In the genomic region with DNA sequence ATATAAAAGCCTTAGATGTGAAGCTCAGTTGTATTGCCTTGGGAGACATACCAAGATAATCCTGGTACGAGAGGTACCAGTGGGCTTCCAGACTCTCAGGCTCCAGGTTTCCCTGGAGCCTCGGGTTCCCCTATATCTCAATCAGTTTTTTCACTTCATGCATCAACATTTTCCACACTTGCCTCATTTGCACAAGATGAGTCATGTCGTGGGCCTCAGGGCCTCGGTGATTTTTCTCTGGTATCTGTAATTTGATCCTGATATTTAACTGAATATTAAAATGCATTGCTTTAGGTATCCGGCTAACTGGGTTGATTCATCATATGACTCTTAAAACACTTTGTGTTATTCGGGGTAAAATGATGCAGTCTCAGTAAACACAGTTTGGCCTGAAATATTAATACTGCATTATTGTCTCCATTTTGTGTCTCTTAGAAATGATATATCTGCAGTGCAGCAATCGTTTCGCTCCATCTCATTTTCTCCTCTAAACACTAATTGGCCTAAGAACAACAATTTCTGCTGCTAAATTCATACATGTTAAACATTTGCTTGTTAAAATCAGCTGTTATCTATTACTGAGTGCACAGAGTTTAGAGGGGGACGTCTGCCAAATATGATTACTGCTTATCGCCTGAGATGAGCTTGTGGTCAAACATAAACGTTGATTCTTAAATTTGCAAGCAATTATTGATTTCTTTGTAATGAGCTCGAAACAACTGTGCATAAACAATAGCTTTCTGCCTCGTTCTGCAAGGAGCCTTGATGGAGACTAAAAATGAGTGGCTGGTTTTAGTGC, we compare ENCODE assay signal across 12 mouse cellular contexts. TPM values are rescaled to one million over a fixed set of nuclear protein-coding genes. Genes with fewer than 3 reads are reported as not detected.
DNase-seq lines count a peak whose midpoint lies in the region; ATAC-seq and TF ChIP-seq lines count a peak whose summit lies in the region.
"Had no signal": no experiment of that assay in that cellular context is flagged by ENCODE, and none has a peak within 500 bp of the region (broad histone marks: within the 10 kb centered on the region; RNA-seq: fewer than 3 reads in every experiment).

No protein-coding gene starts in this region.

- no peak for TF ChIP-seq CTCF in midbrain, postnatal 0 days (IDR thresholded peaks at IDR 0.05)

- H3K4me3 ChIP-seq in heart, embryonic 13.5 days: no peak overlapping the region
- no peak overlapping the region for H3K4me3 ChIP-seq in midbrain, embryonic 10.5 days
- no peak overlapping the region for H3K4me3 ChIP-seq in midbrain, postnatal 0 days (ENCODE audit: low read depth, low read length)
- no peak overlapping the region for H3K4me3 ChIP-seq in hindbrain, embryonic 14.5 days (replicated peaks; ENCODE audit: low read length)
- H3K4me3 ChIP-seq in midbrain, embryonic 16.5 days (ENCODE audit: low read depth, low read length): no peak overlapping the region

- no peak overlapping the region for H3K9ac ChIP-seq in heart, embryonic 13.5 days
- no peak overlapping the region for H3K9ac ChIP-seq in midbrain, postnatal 0 days (replicated peaks; ENCODE audit: low read length, poor library complexity, severe bottlenecking)
- no peak overlapping the region for H3K9ac ChIP-seq in hindbrain, embryonic 14.5 days
- H3K9ac ChIP-seq in midbrain, embryonic 16.5 days (ENCODE audit: low read depth, low read length): peak overlapping the region; percentile 11; the same call in 1 of the 2 replicates
- H3K9ac ChIP-seq: forebrain, postnatal 0 days had no signal

- H3K27me3 ChIP-seq in heart, embryonic 13.5 days (replicated peaks): no peaks in the 10 kb centered on the region
- H3K27me3 ChIP-seq in midbrain, embryonic 10.5 days (ENCODE audit: low read depth, poor library complexity, severe bottlenecking): no peaks in the 10 kb centered on the region
- H3K27me3 ChIP-seq in midbrain, postnatal 0 days (ENCODE audit: insufficient read depth, low read length): no peaks in the 10 kb centered on the region
- H3K27me3 ChIP-seq in hindbrain, embryonic 14.5 days (ENCODE audit: control insufficient read depth, insufficient read depth, low read length): no peaks in the 10 kb centered on the region
- no peaks in the 10 kb centered on the region for H3K27me3 ChIP-seq in midbrain, embryonic 16.5 days (ENCODE audit: control insufficient read depth, insufficient read depth, low read depth, low read length)

- no peak overlapping the region for H3K4me2 ChIP-seq in heart, embryonic 13.5 days
- H3K4me2 ChIP-seq in midbrain, postnatal 0 days (ENCODE audit: low read depth, low read length, poor library complexity, severe bottlenecking): no peak overlapping the region
- H3K4me2 ChIP-seq in hindbrain, embryonic 14.5 days (replicated peaks): no peak overlapping the region
- no peak overlapping the region for H3K4me2 ChIP-seq in midbrain, embryonic 16.5 days (ENCODE audit: low read length)

- peak overlapping the region; percentile 69 for H3K27ac ChIP-seq in heart, embryonic 13.5 days (replicated peaks)
- H3K27ac ChIP-seq in midbrain, embryonic 10.5 days (replicated peaks): peak overlapping the region; percentile 50
- no peak overlapping the region for H3K27ac ChIP-seq in midbrain, postnatal 0 days (ENCODE audit: low read depth, low read length)
- H3K27ac ChIP-seq in hindbrain, embryonic 14.5 days: peak overlapping the region; percentile 62
- H3K27ac ChIP-seq in midbrain, embryonic 16.5 days (ENCODE audit: low read length): peak overlapping the region; percentile 23; the same call in 1 of the 2 replicates

- DNase-seq in heart, adult 9 months (ENCODE audit: low spot score in 2 of 2): no peak
- no peak for DNase-seq in midbrain, embryonic 10.5 days (ENCODE audit: low spot score)
- DNase-seq in midbrain, postnatal 0 days (ENCODE audit: low spot score): no peak
- no peak for DNase-seq in hindbrain, embryonic 14.5 days (ENCODE audit: low spot score)
- no peak for DNase-seq in embryo, embryonic 9.5 days (ENCODE audit: extremely low spot score)
- no peak for DNase-seq in kidney, postnatal 10 days
- DNase-seq: forebrain, postnatal 0 days; heart, adult 11 months; kidney, postnatal 4 days had no signal

- no peaks in the 10 kb centered on the region for H3K36me3 ChIP-seq in heart, embryonic 13.5 days
- H3K36me3 ChIP-seq in midbrain, embryonic 10.5 days: no peaks in the 10 kb centered on the region
- H3K36me3 ChIP-seq in midbrain, postnatal 0 days (ENCODE audit: insufficient read depth, low read length): no peaks in the 10 kb centered on the region
- H3K36me3 ChIP-seq in hindbrain, embryonic 14.5 days (replicated peaks; ENCODE audit: control insufficient read depth, insufficient read depth): no peaks in the 10 kb centered on the region
- no peaks in the 10 kb centered on the region for H3K36me3 ChIP-seq in midbrain, embryonic 16.5 days (ENCODE audit: control insufficient read depth, insufficient read depth, low read length)

- H3K4me1 ChIP-seq in heart, embryonic 13.5 days: peaks cover 46% of the 10 kb centered on the region
- peaks cover 32% of the 10 kb centered on the region for H3K4me1 ChIP-seq in midbrain, embryonic 10.5 days
- 0 out of 2 replicates have a peak, but pooled peaks cover 4% of the 10 kb centered on the region for H3K4me1 ChIP-seq in midbrain, postnatal 0 days (ENCODE audit: insufficient read depth, low read length)
- H3K4me1 ChIP-seq in hindbrain, embryonic 14.5 days (replicated peaks; ENCODE audit: control insufficient read depth, insufficient read depth, low read length): peaks cover 7% of the 10 kb centered on the region; the same call in 1 of the 2 replicates
- peaks cover 18% of the 10 kb centered on the region for H3K4me1 ChIP-seq in midbrain, embryonic 16.5 days (ENCODE audit: control insufficient read depth, insufficient read depth, low read length)

- no peak for ATAC-seq in heart, embryonic 13.5 days (ENCODE audit: extremely low read depth, insufficient number of reproducible peaks, low FRiP score, low TSS enrichment)
- no peak for ATAC-seq in midbrain, postnatal 0 days (ENCODE audit: low FRiP score)
- ATAC-seq in hindbrain, embryonic 14.5 days (ENCODE audit: low FRiP score): no peak
- no peak for ATAC-seq in midbrain, embryonic 16.5 days
- ATAC-seq: forebrain, postnatal 0 days had no signal

- no peaks in the 10 kb centered on the region for H3K9me3 ChIP-seq in heart, embryonic 13.5 days
- H3K9me3 ChIP-seq in midbrain, embryonic 10.5 days (replicated peaks): no peaks in the 10 kb centered on the region
- H3K9me3 ChIP-seq in midbrain, postnatal 0 days (ENCODE audit: low read length): no peaks in the 10 kb centered on the region
- no peaks in the 10 kb centered on the region for H3K9me3 ChIP-seq in hindbrain, embryonic 14.5 days (ENCODE audit: control insufficient read depth, low read length)
- no peaks in the 10 kb centered on the region for H3K9me3 ChIP-seq in midbrain, embryonic 16.5 days (replicated peaks; ENCODE audit: control insufficient read depth, low read length, poor library complexity, severe bottlenecking)

- 54% methylated on average over 13 of the region's 13 CpGs for WGBS in heart, embryonic 13.5 days
- 82% methylated on average over 13 of the region's 13 CpGs for WGBS in midbrain, embryonic 10.5 days
- 54% methylated on average over 13 of the region's 13 CpGs for WGBS in midbrain, postnatal 0 days
- 54% methylated on average over 13 of the region's 13 CpGs for WGBS in hindbrain, embryonic 14.5 days
- WGBS in midbrain, embryonic 16.5 days: 63% methylated on average over 13 of the region's 13 CpGs

RNA-seq across cellular contexts. Expression of gene Fignl1, which starts 41.0 kb away (rescaled TPM):
- 52.9 and 58.7 TPM in 2 replicates for polyA plus RNA-seq in heart, embryonic 13.5 days (2015; fragmentation: Nextera tagmentation; extraction: Ambion mirVana)
- 103 and 112 TPM in 2 replicates for polyA plus RNA-seq in midbrain, embryonic 10.5 days (2016; fragmentation: Nextera tagmentation; extraction: Ambion mirVana)
- 4.4 and 5.2 TPM in 2 replicates for total RNA-seq in midbrain, postnatal 0 days (2014; rRNA removed)
- 2.2 and 3.7 TPM in 2 replicates for polyA plus RNA-seq in midbrain, postnatal 0 days (2015; fragmentation: Nextera tagmentation; extraction: Ambion mirVana)
- polyA plus RNA-seq in hindbrain, embryonic 14.5 days (2014; fragmentation: Nextera tagmentation; extraction: Ambion mirVana): 13.3 and 14.8 TPM in 2 replicates
- 7.1 and 8.7 TPM in 2 replicates for polyA plus RNA-seq in midbrain, embryonic 16.5 days (2015; fragmentation: Nextera tagmentation; extraction: Ambion mirVana)

RNA-seq across cellular contexts. Expression of gene Ddc, which starts 48.2 kb away (rescaled TPM):
- 64.6 and 78.2 TPM in 2 replicates for polyA plus RNA-seq in heart, embryonic 13.5 days (2015; fragmentation: Nextera tagmentation; extraction: Ambion mirVana)
- polyA plus RNA-seq in midbrain, embryonic 10.5 days (2016; fragmentation: Nextera tagmentation; extraction: Ambion mirVana): 13.6 and 15.8 TPM in 2 replicates
- total RNA-seq in midbrain, postnatal 0 days (2014; rRNA removed): 27.4 and 35.0 TPM in 2 replicates
- 23.0 and 23.4 TPM in 2 replicates for polyA plus RNA-seq in midbrain, postnatal 0 days (2015; fragmentation: Nextera tagmentation; extraction: Ambion mirVana)
- 7.0 and 9.3 TPM in 2 replicates for polyA plus RNA-seq in hindbrain, embryonic 14.5 days (2014; fragmentation: Nextera tagmentation; extraction: Ambion mirVana)
- polyA plus RNA-seq in midbrain, embryonic 16.5 days (2015; fragmentation: Nextera tagmentation; extraction: Ambion mirVana): 18.4 and 21.7 TPM in 2 replicates
- total RNA-seq: megakaryocyte progenitor cell, adult 5-6 weeks had no signal
